Mouse (Mus musculus) cerebellum, adult 9-11 months (tissue): ENCODE measurements at regions not wholly inside any gene's neighbourhood (a gene's known extent, or its start where the extent isn't known, plus 50 kb on each side); places are given as distances from the start of the nearest gene placed in this dataset.

Source experiments
- DNase-seq: peaks from one replicate; pipeline ENCODE4 v3.0.0; 2022

DNA sequence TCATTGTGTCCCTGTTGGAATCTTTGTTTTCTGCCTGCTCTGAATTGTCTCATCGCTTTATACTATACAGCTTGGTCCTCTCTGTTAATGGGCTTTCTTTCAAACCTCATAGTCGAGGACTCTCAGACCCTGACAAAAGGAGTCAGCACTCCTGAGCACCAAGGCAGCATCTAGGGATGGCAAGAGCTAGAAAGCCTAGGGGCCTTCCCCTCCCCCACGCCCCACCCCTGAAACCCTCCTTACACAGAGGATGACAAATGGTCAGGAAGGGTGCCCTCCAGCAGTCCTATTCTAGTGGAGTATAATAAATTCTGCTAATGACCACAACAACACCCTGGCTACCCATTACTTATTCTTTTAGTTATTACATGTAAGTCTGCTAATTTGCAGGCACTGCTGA, 74.4 kb downstream of the Tbx19 start:
- DNase-seq: no peak

GRCm38 (mm10) chr1:165084753-165085152, 75.8 kb downstream of the Tbx19 start:
- no peak for DNase-seq

GRCm38 (mm10) chr1:165084179-165084578, 76.4 kb downstream of the Tbx19 start:
- DNase-seq: no peak

DNA sequence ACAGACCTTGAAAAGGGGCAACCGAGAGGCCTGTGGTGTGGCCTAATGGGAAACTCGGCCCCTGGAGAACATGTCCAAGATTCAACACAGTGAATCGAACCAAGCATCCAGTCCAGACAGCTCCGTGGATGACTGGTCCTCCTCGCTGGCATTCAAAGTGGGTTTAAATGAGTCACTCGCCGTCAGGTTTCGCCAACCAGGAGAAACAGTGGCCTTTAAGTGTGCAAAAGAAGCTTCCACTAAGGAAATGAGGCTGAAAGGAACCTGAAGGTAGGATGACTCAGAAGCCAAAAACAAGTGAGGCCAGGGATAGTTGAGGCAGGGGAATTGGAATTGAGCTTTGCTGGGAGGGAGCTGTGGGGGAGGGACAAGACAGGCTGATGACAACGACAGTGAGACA, 80.2 kb downstream of the Tbx19 start:
- DNase-seq: no peak

DNA sequence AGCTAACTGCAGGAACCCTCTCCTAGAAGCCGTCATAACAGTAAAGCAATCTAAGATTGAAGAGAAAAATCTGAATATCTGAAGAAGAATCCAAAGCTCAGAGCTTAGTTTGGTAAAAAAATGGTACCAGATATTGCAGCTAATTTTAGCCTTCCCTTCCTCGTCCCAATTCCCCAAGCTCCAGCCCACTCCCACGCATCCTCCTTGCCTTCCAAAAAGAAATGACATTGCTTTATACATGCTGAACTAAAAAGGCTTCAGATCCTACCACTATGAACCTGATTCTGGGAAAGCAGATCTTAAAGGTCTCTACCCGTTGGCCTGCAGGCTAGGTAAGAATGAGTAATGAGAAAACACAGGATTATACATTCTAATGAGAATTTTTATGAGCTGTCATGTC, 83.3 kb downstream of the Tbx19 start:
- DNase-seq: no peak

DNA sequence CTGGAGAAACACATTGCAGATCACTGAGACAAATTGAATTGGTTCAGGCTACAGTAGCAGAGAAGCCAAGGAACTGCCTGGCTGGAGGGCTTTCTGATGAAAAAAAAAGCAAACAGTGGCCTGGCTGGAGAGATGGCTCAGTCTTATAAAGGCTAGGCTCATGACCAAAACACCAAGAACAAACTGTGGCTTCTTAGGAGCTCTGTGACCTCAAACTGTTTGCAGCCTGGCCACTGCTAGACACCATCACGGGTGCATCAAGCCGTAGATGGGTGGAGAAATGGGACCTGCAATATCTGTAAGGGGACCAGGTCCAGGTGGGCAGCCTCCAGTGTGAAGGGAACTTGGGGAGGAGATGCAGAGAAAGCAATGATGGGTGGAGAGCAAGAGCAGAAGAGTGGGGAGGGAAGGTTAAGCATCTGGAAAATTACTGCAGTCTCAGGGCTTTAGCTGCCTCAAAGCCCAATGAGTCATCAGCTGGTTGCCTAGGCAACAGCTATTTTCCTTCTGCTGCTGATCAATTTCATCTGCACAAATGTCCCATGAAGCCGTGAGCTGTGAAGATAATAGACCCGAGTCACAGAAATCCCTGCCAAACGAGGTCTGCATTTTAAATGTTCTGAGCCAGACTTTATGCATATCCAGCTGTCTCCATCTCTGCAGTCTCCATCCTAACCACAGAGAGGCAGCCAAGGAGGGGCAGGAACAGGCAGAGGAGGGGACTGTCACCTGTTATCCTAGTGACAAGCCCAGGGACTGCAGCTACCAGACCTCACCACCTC, 85.1 kb downstream of the Tbx19 start:
- DNase-seq: peak; percentile 5

DNA sequence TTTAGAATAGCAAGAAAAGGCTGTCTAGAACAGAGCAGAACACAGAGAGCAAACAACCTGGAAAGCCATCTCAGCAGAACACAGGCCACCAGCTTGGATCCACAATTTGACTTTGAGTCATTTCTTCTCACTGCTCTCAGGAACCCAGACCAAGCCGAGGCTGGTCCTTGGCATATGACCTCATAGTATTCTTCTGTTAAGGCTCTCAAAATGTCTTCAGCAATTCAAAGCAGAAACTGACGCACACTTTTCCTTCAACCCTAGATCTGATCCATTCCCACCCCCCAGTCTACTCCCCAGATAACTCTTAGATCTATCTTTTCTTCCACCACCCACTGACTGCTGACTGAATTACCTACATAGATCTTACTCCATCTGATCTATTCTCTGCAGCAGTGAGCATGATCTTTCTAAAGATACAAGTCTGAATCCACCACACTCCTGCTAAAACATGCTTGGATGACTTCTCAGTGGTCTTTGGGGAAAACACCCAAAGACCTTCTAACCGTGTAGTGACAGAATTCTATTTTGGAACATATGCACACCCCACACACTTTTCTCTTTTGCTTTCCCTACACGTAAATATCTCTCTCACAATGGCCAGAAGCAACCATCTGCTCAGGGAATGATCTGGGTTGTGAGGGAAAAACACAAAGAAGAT, 88.6 kb downstream of the Tbx19 start:
- no peak for DNase-seq

GRCm38 (mm10) chr1:165064981-165065380, 95.6 kb downstream of the Tbx19 start:
- no peak for DNase-seq

- no peak for DNase-seq
Observed at GRCm38 (mm10) chr1:165062813-165063492, 97.6 kb downstream of the Tbx19 start.

DNA sequence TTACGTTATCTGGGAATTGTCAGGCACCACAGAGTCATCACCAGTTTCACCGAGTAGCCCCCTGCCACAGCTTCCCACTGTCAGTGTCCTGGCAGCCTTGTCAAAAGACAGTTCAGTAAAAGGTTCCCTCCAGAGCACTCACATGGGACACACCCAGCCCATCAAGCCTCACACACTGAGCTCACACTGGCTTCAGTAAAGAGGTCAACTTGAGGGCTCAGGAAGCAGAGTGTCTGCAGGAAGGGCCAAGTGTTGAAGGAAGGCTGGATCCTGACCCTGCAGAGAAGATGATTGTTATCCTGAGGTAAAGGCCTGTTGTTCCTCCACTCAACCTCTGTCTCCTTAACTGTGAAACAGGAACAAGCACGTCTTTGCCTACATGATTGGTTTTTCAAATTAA, 99.2 kb downstream of the Tbx19 start:
- DNase-seq: no peak

GRCm38 (mm10) chr1:165054245-165054644, 106.3 kb downstream of the Tbx19 start:
- DNase-seq: no peak

- no peak for DNase-seq
Observed at GRCm38 (mm10) chr1:165051294-165051693, 109.3 kb downstream of the Tbx19 start.

GRCm38 (mm10) chr1:165050176-165050575, 110.4 kb downstream of the Tbx19 start:
- DNase-seq: no peak

- peak; percentile 41 for DNase-seq
Observed at GRCm38 (mm10) chr1:165046637-165047036, 111.3 kb upstream of the Xcl1 start.

GRCm38 (mm10) chr1:165046056-165046455, 110.7 kb upstream of the Xcl1 start:
- DNase-seq: peak; percentile 61

DNA sequence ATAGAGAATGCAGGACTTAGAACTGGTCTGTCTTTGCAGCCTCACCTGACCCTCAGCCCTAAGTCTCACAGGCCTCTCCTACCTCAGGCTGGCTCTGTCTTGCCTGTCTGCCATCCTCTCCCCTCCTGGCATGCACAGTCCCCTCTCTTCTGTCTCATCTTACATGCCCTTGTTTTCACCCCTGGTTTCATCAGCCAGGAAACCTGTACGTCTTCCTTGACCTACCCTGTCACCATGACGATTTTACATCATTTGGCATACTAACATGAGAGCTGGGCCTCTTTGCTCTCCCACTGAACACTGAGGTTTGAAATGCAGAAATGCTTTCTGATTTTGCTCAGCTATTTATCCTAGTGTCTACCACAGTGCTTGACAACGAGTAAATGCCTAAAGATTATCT, 108.0 kb upstream of the Xcl1 start:
- DNase-seq: no peak

- no peak for DNase-seq
Observed at GRCm38 (mm10) chr1:165042105-165042504, 106.8 kb upstream of the Xcl1 start.

GRCm38 (mm10) chr1:165036631-165037030, 101.3 kb upstream of the Xcl1 start:
- peak; percentile 40 for DNase-seq

- peak; percentile 66 for DNase-seq
Observed at GRCm38 (mm10) chr1:165035618-165036017, 100.3 kb upstream of the Xcl1 start.

DNA sequence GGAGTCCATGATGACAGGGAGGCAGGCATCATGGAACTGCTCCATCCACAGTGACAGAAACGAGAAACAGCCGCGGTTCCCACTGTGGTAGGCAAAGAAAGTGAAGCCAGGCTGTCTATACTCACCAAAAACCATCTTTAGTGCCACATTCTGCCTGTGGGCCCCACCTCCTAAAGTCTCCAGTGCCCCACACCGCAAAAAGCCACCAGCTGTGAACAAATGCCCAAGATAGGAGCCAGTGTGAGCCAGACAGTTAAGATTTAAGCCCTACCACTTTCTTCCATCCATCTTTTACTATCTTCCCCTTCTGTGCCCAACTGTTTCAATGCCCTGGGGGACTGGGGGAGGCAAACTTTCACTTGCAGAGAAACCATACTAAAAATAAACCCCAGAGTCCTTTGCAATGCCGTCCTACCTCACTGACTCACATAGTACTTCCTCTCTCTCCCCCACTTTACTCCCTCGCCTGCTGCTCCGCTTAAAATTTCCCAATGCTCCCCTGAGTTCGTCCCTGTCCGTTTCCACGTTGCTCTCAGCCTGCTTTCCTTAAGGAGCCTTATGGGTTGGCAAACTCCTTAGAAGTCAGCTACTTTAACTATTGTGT, 85.7 kb upstream of the Xcl1 start:
- no peak for DNase-seq

DNA sequence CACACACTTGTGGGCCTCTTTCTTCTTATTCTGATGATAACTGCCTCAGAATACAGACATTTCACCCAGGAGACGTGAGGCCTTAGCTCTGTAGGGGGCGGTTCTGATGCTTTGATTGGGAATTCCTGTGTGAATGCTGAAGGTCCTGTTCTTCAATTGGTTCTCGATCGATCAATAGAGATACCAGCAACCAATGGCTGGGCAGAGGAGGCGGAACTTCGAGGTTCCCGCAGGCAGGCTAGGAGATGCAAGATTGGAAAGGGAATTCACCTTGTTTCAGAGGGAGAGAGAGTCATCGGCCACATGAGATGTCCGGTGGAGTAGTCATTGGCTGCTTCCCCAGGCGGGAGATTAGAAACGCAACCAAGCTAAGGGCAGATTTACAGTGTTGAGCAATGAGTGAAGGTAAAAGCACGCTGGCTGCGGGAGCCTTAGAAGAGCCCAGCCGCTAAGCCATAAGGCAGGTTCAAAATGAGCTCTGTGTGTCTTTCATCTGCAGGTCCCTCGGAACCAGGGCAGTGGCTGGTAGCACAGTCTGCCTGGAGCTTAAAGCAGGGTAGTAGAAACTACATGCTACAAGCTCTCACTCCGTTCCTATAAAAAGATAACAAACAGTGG, 83.5 kb upstream of the Xcl1 start:
- DNase-seq: peak; percentile 53

DNA sequence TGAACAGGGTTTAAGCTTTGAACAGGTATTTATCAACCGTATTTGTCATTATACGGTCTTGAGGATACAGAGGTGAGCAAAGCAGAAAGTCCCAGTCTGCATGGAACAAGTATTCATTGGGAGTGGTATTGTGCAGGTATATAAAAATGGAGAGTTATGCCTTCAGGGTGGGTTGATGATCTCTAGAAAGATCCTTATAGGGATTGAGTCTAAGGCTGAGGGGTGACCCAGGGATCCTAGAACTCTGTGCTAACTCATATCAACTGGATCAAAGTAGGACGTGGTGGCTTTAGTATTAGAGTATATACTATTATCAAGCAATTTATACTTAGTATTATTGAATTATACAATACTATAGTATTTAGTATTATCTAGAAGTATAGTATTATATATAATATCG, 82.9 kb upstream of the Xcl1 start:
- no peak for DNase-seq

DNA sequence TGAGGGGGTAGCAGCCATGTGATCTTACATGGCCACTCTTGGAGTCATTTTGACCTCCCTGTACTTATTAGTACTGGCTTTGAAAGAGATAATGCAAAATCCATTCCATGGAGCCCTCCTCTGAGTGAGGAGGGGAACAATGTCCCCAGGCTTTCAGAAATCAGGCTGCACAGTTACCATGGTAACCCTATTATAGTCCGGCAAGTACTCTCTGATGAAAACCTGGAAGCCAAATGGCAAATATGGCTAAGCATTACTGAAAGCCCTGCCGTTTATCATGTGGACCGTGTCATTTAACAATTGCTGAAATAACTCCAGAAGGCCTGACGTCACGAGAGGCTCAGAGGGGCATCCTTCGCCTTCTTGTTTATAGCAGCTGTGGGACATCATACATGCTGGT, 82.5 kb upstream of the Xcl1 start:
- DNase-seq: no peak
